ENCODE assay signal across 27 mouse cellular contexts in genomic region chr11:38280961-38281360, GRCm38 (mm10).
"Had no signal": no experiment of that assay in that cellular context is flagged by ENCODE, and none has a peak within 500 bp of the region (broad histone marks: within the 10 kb centered on the region; RNA-seq: fewer than 3 reads in every experiment).

No protein-coding gene starts in this region.

- H3K36me3 ChIP-seq: embryonic facial prominence, embryonic 10.5 days; embryonic facial prominence, embryonic 12.5 days; embryonic facial prominence, embryonic 13.5 days; embryonic facial prominence, embryonic 15.5 days; forebrain, embryonic 10.5 days; forebrain, embryonic 12.5 days; forebrain, embryonic 15.5 days had no signal

- H3K4me3 ChIP-seq: embryonic facial prominence, embryonic 10.5 days; embryonic facial prominence, embryonic 12.5 days; embryonic facial prominence, embryonic 13.5 days; embryonic facial prominence, embryonic 15.5 days; erythroblast, embryonic 14.5 days; forebrain, embryonic 10.5 days; forebrain, embryonic 12.5 days; forebrain, embryonic 13.5 days; forebrain, embryonic 15.5 days; gastrocnemius, adult 2 months; heart, adult 2 months had no signal

- H3K27me3 ChIP-seq: embryonic facial prominence, embryonic 12.5 days; embryonic facial prominence, embryonic 13.5 days; embryonic facial prominence, embryonic 15.5 days; forebrain, embryonic 12.5 days; forebrain, embryonic 13.5 days; forebrain, embryonic 15.5 days had no signal

- ATAC-seq: forebrain, embryonic 13.5 days; forebrain, embryonic 14.5 days; forebrain, embryonic 15.5 days; forebrain, embryonic 16.5 days; forebrain, postnatal 0 days had no signal

- H3K27ac ChIP-seq: embryonic facial prominence, embryonic 10.5 days; embryonic facial prominence, embryonic 12.5 days; embryonic facial prominence, embryonic 13.5 days; embryonic facial prominence, embryonic 15.5 days; forebrain, embryonic 10.5 days; forebrain, embryonic 12.5 days; forebrain, embryonic 13.5 days; forebrain, embryonic 15.5 days; gastrocnemius, adult 2 months; heart, adult 2 months had no signal

- H3K4me1 ChIP-seq: embryonic facial prominence, embryonic 10.5 days; embryonic facial prominence, embryonic 12.5 days; embryonic facial prominence, embryonic 13.5 days; embryonic facial prominence, embryonic 15.5 days; forebrain, embryonic 10.5 days; forebrain, embryonic 12.5 days; forebrain, embryonic 13.5 days; forebrain, embryonic 15.5 days had no signal

- H3K9ac ChIP-seq: embryonic facial prominence, embryonic 12.5 days; embryonic facial prominence, embryonic 13.5 days; embryonic facial prominence, embryonic 15.5 days; forebrain, embryonic 12.5 days; forebrain, embryonic 13.5 days; forebrain, embryonic 15.5 days; forebrain, postnatal 0 days had no signal

- H3K9me3 ChIP-seq: embryonic facial prominence, embryonic 10.5 days; embryonic facial prominence, embryonic 12.5 days; embryonic facial prominence, embryonic 13.5 days; embryonic facial prominence, embryonic 15.5 days; forebrain, embryonic 10.5 days; forebrain, embryonic 12.5 days; forebrain, embryonic 13.5 days; forebrain, embryonic 15.5 days had no signal

- DNase-seq: cerebellum, adult 9-10 months; cerebellum, adult 9-11 months; cerebellum, postnatal 10 days; cerebellum, postnatal 14 days; cerebellum, postnatal 25 days; cerebellum, postnatal 36 days; embryo, embryonic 11 days; forebrain, postnatal 0 days; gastrocnemius, adult 2 months; gastrocnemius, postnatal 10 days; gastrocnemius, postnatal 14 days; gastrocnemius, postnatal 25 days; gastrocnemius, postnatal 36 days; heart, adult 11 months; heart, adult 18-20 months; heart, adult 2 months had no signal

- H3K4me2 ChIP-seq: embryonic facial prominence, embryonic 12.5 days; embryonic facial prominence, embryonic 13.5 days; embryonic facial prominence, embryonic 15.5 days; forebrain, embryonic 12.5 days; forebrain, embryonic 13.5 days; forebrain, embryonic 15.5 days had no signal
